Mouse (Mus musculus) heart, postnatal 0 days (tissue): ENCODE measurements at regions not wholly inside any gene's neighbourhood (a gene's known extent, or its start where the extent isn't known, plus 50 kb on each side); places are given as distances from the start of the nearest gene placed in this dataset.
A peak's percentile ranks its signal among the peaks of the same experiment; 100 is the strongest.

Source experiments
- ATAC-seq: fragments of 200-750 bp; cut with Nextera tagmentation; 2 replicates; pipeline ENCODE4 v1.8.0; 2017; ENCODE audit warnings: low read depth, moderate number of reproducible peaks, moderate library complexity; ENCODE audit not compliant: insufficient read depth
- DNase-seq: peaks from one replicate; pipeline ENCODE4 v3.0.0-alpha.2; 2016; ENCODE audit warnings: low spot score
- H3K27ac ChIP-seq: fragments of 300-500 bp; sonication (generic); 2 replicates; pipeline ENCODE4 v1.5.1; 2014; ENCODE audit warnings: low read depth, mild to moderate bottlenecking
- H3K27me3 ChIP-seq: fragments of 300-500 bp; sonication (generic); 2 replicates; pipeline ENCODE4 v1.6.1; 2014; ENCODE audit warnings: low read length, mixed read lengths; ENCODE audit not compliant: control insufficient read depth, insufficient read depth
- H3K36me3 ChIP-seq: fragments of 300-500 bp; sonication (generic); replicated peaks from 2 replicates; pipeline ENCODE4 v1.6.1; 2014; ENCODE audit warnings: low read length, mixed read lengths; ENCODE audit not compliant: control insufficient read depth, insufficient read depth
- H3K4me1 ChIP-seq: fragments of 300-500 bp; sonication (generic); 2 replicates; pipeline ENCODE4 v1.6.1; 2014; ENCODE audit warnings: antibody characterized with exemption; ENCODE audit not compliant: control insufficient read depth, insufficient read depth
- H3K4me2 ChIP-seq: fragments of 300-500 bp; sonication (generic); 2 replicates; pipeline ENCODE4 v1.6.1; 2014; ENCODE audit warnings: low read depth, mild to moderate bottlenecking, low read length, moderate library complexity
- H3K4me3 ChIP-seq: fragments of 300-500 bp; sonication (generic); 2 replicates; pipeline ENCODE4 v1.5.1; 2014; ENCODE audit warnings: low read depth, low read length
- H3K9ac ChIP-seq: fragments of 300-500 bp; sonication (generic); replicated peaks from 2 replicates; pipeline ENCODE4 v1.6.1; 2014; ENCODE audit warnings: low read depth, low read length, mixed read lengths
- H3K9me3 ChIP-seq: fragments of 300-500 bp; sonication (generic); replicated peaks from 2 replicates; pipeline ENCODE4 v1.6.1; 2016; ENCODE audit warnings: low read length; ENCODE audit not compliant: control insufficient read depth
- CTCF ChIP-seq: IDR thresholded peaks from 2 replicates; pipeline ENCODE4 v1.5.1; 2016; ENCODE audit warnings: antibody characterized with exemption, control low read depth, low read depth
- EP300 ChIP-seq: IDR thresholded peaks from 2 replicates; pipeline ENCODE4 v1.6.1; 2016; ENCODE audit warnings: antibody characterized with exemption, low read depth
- WGBS: fragments of 180-500 bp; shearing (Covaris S2); extraction: QIAGEN DNeasy Blood & Tissue Kit; methylation state at CpG from one replicate; pipeline ENCODE4 v1.1.7; 2014; 5-methylcytosine and 5-hydroxymethylcytosine counted together

DNA sequence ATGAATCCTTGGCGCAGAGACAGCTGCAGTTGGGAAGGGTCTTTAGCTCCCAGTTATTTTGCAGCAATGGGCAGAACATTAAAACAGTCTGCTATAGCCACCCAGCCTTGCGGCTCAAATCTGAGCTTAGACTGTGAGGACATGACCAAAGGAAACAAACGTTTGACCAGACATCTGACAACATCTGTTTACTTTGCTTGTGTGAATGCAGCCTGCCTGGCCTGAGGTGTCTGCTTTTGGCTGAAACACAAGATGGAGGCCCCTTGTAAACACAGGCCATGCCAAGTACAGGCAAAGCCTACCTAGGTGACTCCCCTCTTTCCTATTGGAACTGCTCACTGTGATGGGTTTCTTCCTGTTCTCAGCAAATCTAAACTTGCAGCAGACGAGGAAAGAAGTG lies 544.7 kb downstream of the Ccdc171 start:
- DNase-seq = no peak
- Histone ChIP-seq H3K27ac (no peak overlapping the region), H3K9ac (no peak overlapping the region), H3K36me3 (no peaks in the 10 kb centered on the region), H3K27me3 (no peaks in the 10 kb centered on the region), H3K9me3 (no peaks in the 10 kb centered on the region), H3K4me1 (0 out of 2 replicates have a peak, but pooled peaks cover 3% of the 10 kb centered on the region), H3K4me2 (no peak overlapping the region), H3K4me3 (no peak overlapping the region)
- WGBS = 64% methylated on average over 4 of the region's 4 CpGs
- ATAC-seq = no peak
- TF ChIP-seq CTCF (no peak), EP300 (no peak)

DNA sequence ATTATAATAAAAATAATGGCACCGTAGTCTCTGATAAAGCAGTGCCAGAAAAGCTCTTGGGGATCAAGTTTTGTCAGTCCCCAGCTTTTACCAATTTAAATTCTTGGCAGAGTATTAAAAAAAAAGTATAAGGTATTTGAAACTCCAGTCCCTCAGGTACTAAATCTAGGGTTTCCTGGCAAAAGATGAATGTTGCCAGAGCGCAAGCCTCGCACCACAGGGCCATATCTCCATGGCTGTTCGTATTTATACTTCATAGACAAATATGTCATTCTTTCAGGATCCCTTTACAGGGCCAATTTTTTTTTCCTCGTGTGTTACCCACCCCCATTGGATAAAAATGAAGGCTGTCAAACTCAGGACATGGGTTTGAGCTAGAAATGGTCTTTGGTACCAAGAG lies 546.8 kb downstream of the Ccdc171 start:
- no peak overlapping the region for H3K9ac ChIP-seq
- H3K9me3 ChIP-seq = no peaks in the 10 kb centered on the region
- H3K36me3 ChIP-seq = no peaks in the 10 kb centered on the region
- H3K4me3 ChIP-seq = no peak overlapping the region
- DNase-seq = no peak
- H3K27ac ChIP-seq = no peak overlapping the region
- H3K4me2 ChIP-seq = no peak overlapping the region
- 84% methylated on average over 5 of the region's 5 CpGs for WGBS
- H3K4me1 ChIP-seq = no peaks in the 10 kb centered on the region
- no peaks in the 10 kb centered on the region for H3K27me3 ChIP-seq
- no peak for ATAC-seq
- TF ChIP-seq CTCF (no peak), EP300 (no peak)

DNA sequence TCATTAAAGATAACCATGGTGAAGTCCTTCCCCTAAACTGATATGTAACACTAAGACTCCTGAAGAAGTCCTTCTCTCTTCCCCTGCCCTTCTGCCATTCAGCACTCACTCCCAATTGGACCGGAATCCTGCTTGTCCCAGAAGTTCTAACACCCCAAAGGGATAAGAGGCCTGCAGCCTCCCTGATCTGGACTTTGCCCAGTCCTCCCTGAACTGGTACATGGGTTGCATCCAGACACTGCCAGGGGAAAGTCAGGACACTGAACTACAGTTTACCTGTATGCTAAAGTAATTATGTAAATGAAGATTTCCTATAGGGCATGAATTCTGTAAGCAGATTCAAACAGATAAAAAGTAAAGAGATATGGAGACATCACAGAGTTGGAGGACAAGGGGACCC lies 551.2 kb downstream of the Ccdc171 start:
- Histone ChIP-seq H3K4me2 (no peak overlapping the region), H3K9ac (no peak overlapping the region), H3K27ac (no peak overlapping the region), H3K27me3 (no peaks in the 10 kb centered on the region), H3K9me3 (no peaks in the 10 kb centered on the region), H3K4me3 (no peak overlapping the region), H3K36me3 (no peaks in the 10 kb centered on the region), H3K4me1 (no peaks in the 10 kb centered on the region)
- ATAC-seq = no peak
- WGBS = 76% methylated on average over 1 of the region's 1 CpGs
- DNase-seq = no peak
- TF ChIP-seq CTCF (no peak), EP300 (no peak)

DNA sequence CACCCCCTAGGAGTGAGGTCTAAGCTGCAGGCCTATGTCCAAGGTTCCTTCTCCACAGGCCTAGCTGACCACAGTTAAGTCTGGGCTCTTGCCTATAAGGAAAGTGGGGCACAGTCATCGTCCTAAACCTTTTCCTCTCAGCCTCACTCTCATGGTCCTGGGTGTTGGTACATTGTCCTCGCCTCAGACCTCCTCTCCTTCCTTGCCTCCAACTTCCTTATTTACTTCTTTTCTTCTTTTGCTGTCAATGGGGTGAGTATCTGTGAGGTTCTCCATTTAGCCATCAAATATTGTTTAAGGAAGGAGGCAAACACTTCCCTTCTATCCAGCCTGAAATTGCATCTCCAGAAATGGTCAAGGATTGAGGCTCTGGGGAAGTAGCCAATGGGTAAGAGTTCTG lies 554.2 kb downstream of the Ccdc171 start:
- 66% methylated on average over 2 of the region's 2 CpGs for WGBS
- Histone ChIP-seq H3K27me3 (no peaks in the 10 kb centered on the region), H3K4me2 (no peak overlapping the region), H3K27ac (no peak overlapping the region), H3K36me3 (no peaks in the 10 kb centered on the region), H3K4me1 (no peaks in the 10 kb centered on the region), H3K9ac (no peak overlapping the region), H3K9me3 (no peaks in the 10 kb centered on the region), H3K4me3 (no peak overlapping the region)
- no peak for TF ChIP-seq CTCF
- TF ChIP-seq EP300 = no peak
- no peak for ATAC-seq
- no peak for DNase-seq

DNA sequence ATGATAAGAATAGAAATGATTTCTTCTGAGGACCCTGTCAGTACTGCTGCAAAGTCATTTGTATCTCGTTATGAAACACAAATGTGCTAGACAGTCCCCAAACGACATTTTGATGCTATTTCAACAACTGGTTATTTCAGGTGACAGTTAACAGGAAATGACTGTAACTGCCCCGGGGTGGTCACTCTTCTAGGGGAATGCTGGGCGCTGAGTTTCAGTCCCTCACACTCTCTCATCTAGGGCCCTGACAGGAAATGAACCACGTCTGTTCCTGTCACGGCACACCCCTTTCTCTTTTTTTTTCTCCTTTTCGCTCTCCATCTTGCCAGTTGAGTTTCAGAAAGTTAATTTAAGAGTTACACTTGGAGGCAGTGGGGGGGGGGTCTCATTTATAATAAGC lies 556.2 kb downstream of the Ccdc171 start:
- no peak for ATAC-seq
- Histone ChIP-seq H3K9ac (no peak overlapping the region), H3K36me3 (no peaks in the 10 kb centered on the region), H3K27ac (no peak overlapping the region), H3K4me2 (no peak overlapping the region), H3K27me3 (no peaks in the 10 kb centered on the region), H3K9me3 (no peaks in the 10 kb centered on the region), H3K4me3 (no peak overlapping the region), H3K4me1 (no peaks in the 10 kb centered on the region)
- 41% methylated on average over 7 of the region's 7 CpGs for whole genome bisulfite sequencing
- DNase-seq = no peak
- TF ChIP-seq EP300 (no peak), CTCF (no peak)

DNA sequence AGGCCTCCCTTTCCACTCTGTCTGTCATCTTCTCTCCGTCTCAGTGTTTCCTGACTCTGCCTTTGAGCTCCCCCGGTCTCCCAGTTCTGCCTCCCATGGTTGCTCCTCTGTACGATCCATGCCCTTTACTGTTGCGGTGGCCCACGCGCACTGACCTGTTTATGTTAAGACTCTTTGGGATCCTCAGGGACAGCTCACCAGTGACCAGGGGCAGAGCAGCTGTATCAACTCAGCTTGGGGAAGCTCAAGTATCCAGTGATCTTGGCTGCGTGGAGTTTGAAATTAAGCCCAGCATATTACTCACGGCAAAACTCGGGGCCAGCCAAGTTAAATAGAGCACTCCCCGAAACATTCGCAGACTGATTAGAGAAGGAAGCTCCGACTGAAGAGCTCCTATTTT lies 562.8 kb downstream of the Ccdc171 start:
- no peaks in the 10 kb centered on the region for H3K36me3 ChIP-seq
- no peak overlapping the region for H3K4me3 ChIP-seq
- no peak overlapping the region for H3K27ac ChIP-seq
- no peak overlapping the region for H3K4me2 ChIP-seq
- H3K9me3 ChIP-seq = no peaks in the 10 kb centered on the region
- no peak overlapping the region for H3K9ac ChIP-seq
- H3K4me1 ChIP-seq = no peaks in the 10 kb centered on the region
- no peaks in the 10 kb centered on the region for H3K27me3 ChIP-seq
- DNase-seq (peak; percentile 32), ATAC-seq (peak; percentile 53)
- TF ChIP-seq EP300 (no peak), CTCF (no peak)
- 66% methylated on average over 12 of the region's 12 CpGs for WGBS
